Mouse (Mus musculus) liver, embryonic 11.5 days (tissue): ENCODE measurements at regions not wholly inside any gene's neighbourhood (a gene's known extent, or its start where the extent isn't known, plus 50 kb on each side); places are given as distances from the start of the nearest gene placed in this dataset.
A peak's percentile ranks its signal among the peaks of the same experiment; 100 is the strongest.

Experiments
- ATAC-seq: fragments of 200-750 bp; cut with Nextera tagmentation; replicated peaks from 2 replicates; pipeline ENCODE4 v1.8.0; 2017; ENCODE audit warnings: moderate number of reproducible peaks, mild to moderate bottlenecking, moderate TSS enrichment, moderate library complexity; ENCODE audit not compliant: low FRiP score
- DNase-seq: peaks from one replicate; pipeline ENCODE4 v3.0.0-alpha.2; 2017; ENCODE audit warnings: low spot score
- H3K27ac ChIP-seq: fragments of 300-500 bp; sonication (generic); 2 replicates; pipeline ENCODE4 v1.5.1; 2014; ENCODE audit warnings: mild to moderate bottlenecking, low read depth, low read length, control low read depth
- H3K27me3 ChIP-seq: fragments of 300-500 bp; sonication (generic); replicated peaks from 2 replicates; pipeline ENCODE4 v1.6.1; 2014; ENCODE audit warnings: low read length, mixed read lengths; ENCODE audit not compliant: control insufficient read depth, insufficient read depth
- H3K36me3 ChIP-seq: fragments of 300-500 bp; sonication (generic); 2 replicates; pipeline ENCODE4 v1.6.1; 2014; ENCODE audit warnings: mild to moderate bottlenecking, low read length, moderate library complexity, mixed read lengths; ENCODE audit not compliant: control insufficient read depth, insufficient read depth
- H3K4me1 ChIP-seq: fragments of 300-500 bp; sonication (generic); replicated peaks from 2 replicates; pipeline ENCODE4 v1.6.1; 2014; ENCODE audit warnings: low read length, mixed read lengths; ENCODE audit not compliant: control insufficient read depth, insufficient read depth
- H3K4me2 ChIP-seq: fragments of 300-500 bp; sonication (generic); 2 replicates; pipeline ENCODE4 v1.6.1; 2014; ENCODE audit warnings: mild to moderate bottlenecking, control low read depth, moderate library complexity
- H3K4me3 ChIP-seq: fragments of 300-500 bp; sonication (generic); 2 replicates; pipeline ENCODE4 v1.5.1; 2014; ENCODE audit warnings: low read depth, low read length, control low read depth
- H3K9ac ChIP-seq: fragments of 300-500 bp; sonication (generic); 2 replicates; pipeline ENCODE4 v1.6.1; 2014; ENCODE audit warnings: low read depth, low read length, control low read depth
- H3K9me3 ChIP-seq: fragments of 300-500 bp; sonication (generic); 2 replicates; pipeline ENCODE4 v1.6.1; 2016; ENCODE audit warnings: low read length, inconsistent platforms, mixed read lengths; ENCODE audit not compliant: control insufficient read depth
- WGBS: fragments of 180-500 bp; shearing (Covaris S2); extraction: QIAGEN DNeasy Blood & Tissue Kit; methylation state at CpG from one replicate; pipeline ENCODE4 v1.1.7; 2014; 5-methylcytosine and 5-hydroxymethylcytosine counted together

- no peak overlapping the region for H3K27ac ChIP-seq
- no peaks in the 10 kb centered on the region for H3K9me3 ChIP-seq
- H3K4me3 ChIP-seq, result no peak overlapping the region
- no peak overlapping the region for H3K4me2 ChIP-seq
- H3K4me1 ChIP-seq, result no peaks in the 10 kb centered on the region
- ATAC-seq (no peak), DNase-seq (no peak)
- H3K27me3 ChIP-seq, result no peaks in the 10 kb centered on the region
- WGBS, result 75% methylated on average over 2 of the region's 2 CpGs
- H3K36me3 ChIP-seq, result no peaks in the 10 kb centered on the region
- no peak overlapping the region for H3K9ac ChIP-seq
Observed at GRCm38 (mm10) chr3:78077822-78078221, 1208.5 kb downstream of the Rapgef2 start.

GRCm38 (mm10) chr3:78077275-78077674 is 1209.0 kb downstream of the Rapgef2 start:
- H3K9ac ChIP-seq, result no peak overlapping the region
- 42% methylated on average over 1 of the region's 1 CpGs for WGBS
- no peaks in the 10 kb centered on the region for H3K9me3 ChIP-seq
- no peak overlapping the region for H3K27ac ChIP-seq
- no peaks in the 10 kb centered on the region for H3K36me3 ChIP-seq
- H3K4me1 ChIP-seq, result no peaks in the 10 kb centered on the region
- no peaks in the 10 kb centered on the region for H3K27me3 ChIP-seq
- no peak overlapping the region for H3K4me3 ChIP-seq
- H3K4me2 ChIP-seq, result no peak overlapping the region
- DNase-seq (no peak), ATAC-seq (no peak)

- Histone ChIP-seq H3K4me3 (no peak overlapping the region), H3K4me2 (no peak overlapping the region), H3K36me3 (no peaks in the 10 kb centered on the region), H3K4me1 (no peaks in the 10 kb centered on the region), H3K27ac (no peak overlapping the region), H3K9me3 (no peaks in the 10 kb centered on the region), H3K27me3 (no peaks in the 10 kb centered on the region), H3K9ac (no peak overlapping the region)
- no peak for DNase-seq
- ATAC-seq, result no peak
- 62% methylated on average over 1 of the region's 1 CpGs for WGBS
Observed at GRCm38 (mm10) chr3:78073040-78073439, 1213.3 kb downstream of the Rapgef2 start.

GRCm38 (mm10) chr3:78067113-78067639 is 1219.1 kb downstream of the Rapgef2 start:
- Histone ChIP-seq H3K9ac (no peak overlapping the region), H3K4me2 (no peak overlapping the region), H3K27me3 (no peaks in the 10 kb centered on the region), H3K27ac (no peak overlapping the region), H3K36me3 (no peaks in the 10 kb centered on the region), H3K4me1 (no peaks in the 10 kb centered on the region), H3K9me3 (no peaks in the 10 kb centered on the region), H3K4me3 (no peak overlapping the region)
- no peak for DNase-seq
- 64% methylated on average over 3 of the region's 3 CpGs for WGBS
- no peak for ATAC-seq

GRCm38 (mm10) chr3:78066336-78066735 is 1220.0 kb downstream of the Rapgef2 start:
- Histone ChIP-seq H3K4me1 (no peaks in the 10 kb centered on the region), H3K4me2 (no peak overlapping the region), H3K9me3 (no peaks in the 10 kb centered on the region), H3K36me3 (no peaks in the 10 kb centered on the region), H3K27me3 (no peaks in the 10 kb centered on the region), H3K4me3 (no peak overlapping the region), H3K27ac (no peak overlapping the region), H3K9ac (no peak overlapping the region)
- DNase-seq, result no peak
- no peak for ATAC-seq
- WGBS, result 81% methylated on average over 4 of the region's 4 CpGs

- Histone ChIP-seq H3K27me3 (no peaks in the 10 kb centered on the region), H3K4me3 (no peak overlapping the region), H3K4me1 (no peaks in the 10 kb centered on the region), H3K9ac (no peak overlapping the region), H3K27ac (no peak overlapping the region), H3K9me3 (no peaks in the 10 kb centered on the region), H3K4me2 (no peak overlapping the region), H3K36me3 (no peaks in the 10 kb centered on the region)
- WGBS, result 62% methylated on average over 3 of the region's 3 CpGs
- peak; percentile 61 for ATAC-seq
- DNase-seq, result no peak
Observed at GRCm38 (mm10) chr3:78062549-78062948, 1223.8 kb downstream of the Rapgef2 start.

- Histone ChIP-seq H3K27ac (no peak overlapping the region), H3K36me3 (no peaks in the 10 kb centered on the region), H3K9me3 (no peaks in the 10 kb centered on the region), H3K4me1 (no peaks in the 10 kb centered on the region), H3K4me2 (no peak overlapping the region), H3K27me3 (no peaks in the 10 kb centered on the region), H3K9ac (no peak overlapping the region), H3K4me3 (no peak overlapping the region)
- DNase-seq (no peak), ATAC-seq (no peak)
- WGBS, result 85% methylated on average over 6 of the region's 6 CpGs
Observed at GRCm38 (mm10) chr3:78059826-78060591, 1226.3 kb downstream of the Rapgef2 start.
